Mouse (Mus musculus): ENCODE measurements at regions not wholly inside any gene's neighbourhood (a gene's known extent, or its start where the extent isn't known, plus 50 kb on each side); places are given as distances from the start of the nearest gene placed in this dataset.

DNA sequence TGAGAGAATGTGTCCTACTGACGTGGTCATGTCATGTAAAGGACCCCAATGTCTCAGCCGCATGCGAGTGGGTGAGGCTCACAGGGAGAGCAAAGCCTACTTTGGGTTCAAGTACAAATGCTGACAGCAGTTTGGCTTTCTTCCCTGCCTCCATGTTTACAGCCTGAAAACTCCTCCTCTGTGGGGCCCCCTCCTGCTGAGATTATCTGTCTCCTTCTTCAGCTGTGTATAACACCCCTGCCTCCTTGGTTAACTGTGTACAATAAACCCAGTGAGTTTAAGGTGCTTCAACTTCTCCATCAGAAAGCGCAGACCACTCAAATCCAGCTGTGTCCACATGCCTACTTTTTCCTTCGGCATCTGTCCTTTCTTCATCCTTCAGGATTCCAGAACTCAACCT lies 130.3 kb downstream of the Tex36 start:
- H3K9me3 ChIP-seq (ENCODE audit: low read length) = no peaks in the 10 kb centered on the region
- H3K4me2 ChIP-seq (replicated peaks; ENCODE audit: low read depth, low read length) = no peak overlapping the region
- no peak for DNase-seq (ENCODE audit: low spot score)
- no peak overlapping the region for H3K4me3 ChIP-seq (ENCODE audit: low read depth, low read length)
- no peaks in the 10 kb centered on the region for H3K27me3 ChIP-seq (replicated peaks; ENCODE audit: insufficient read depth, low read length)
- H3K27ac ChIP-seq (ENCODE audit: low read length) = no peak overlapping the region
- ATAC-seq = no peak
- TF ChIP-seq EP300 (IDR thresholded peaks at IDR 0.05) (no peak), CTCF (IDR thresholded peaks at IDR 0.05) (no peak)
- H3K36me3 ChIP-seq (ENCODE audit: insufficient read depth, low read length) = no peaks in the 10 kb centered on the region
- WGBS = 73% methylated on average over 5 of the region's 5 CpGs
- no peaks in the 10 kb centered on the region for H3K4me1 ChIP-seq (ENCODE audit: insufficient read depth, low read depth, low read length)
- no peak overlapping the region for H3K9ac ChIP-seq (replicated peaks; ENCODE audit: low read depth)

DNA sequence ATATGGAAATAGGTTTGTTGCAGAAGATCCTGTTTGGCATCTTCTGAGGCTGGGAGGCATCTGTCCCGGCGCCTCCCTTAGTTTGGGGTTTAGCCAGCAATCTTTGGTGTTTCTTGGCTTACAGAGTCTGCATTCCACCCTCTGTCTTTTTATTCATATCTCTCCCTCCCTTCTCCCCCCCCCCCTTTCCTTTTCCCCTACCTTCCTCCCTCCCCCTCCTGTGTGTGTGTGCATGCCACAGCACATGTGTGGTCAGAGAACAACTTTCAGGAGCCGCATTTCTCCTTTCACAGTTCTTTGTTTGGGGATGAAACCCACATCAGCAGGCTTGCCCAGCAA lies 131.4 kb downstream of the Tex36 start:
- no peak overlapping the region for H3K4me2 ChIP-seq (replicated peaks; ENCODE audit: low read depth, low read length)
- TF ChIP-seq CTCF (IDR thresholded peaks at IDR 0.05) (no peak), EP300 (IDR thresholded peaks at IDR 0.05) (no peak)
- H3K27me3 ChIP-seq (replicated peaks; ENCODE audit: insufficient read depth, low read length) = no peaks in the 10 kb centered on the region
- H3K9me3 ChIP-seq (ENCODE audit: low read length) = no peaks in the 10 kb centered on the region
- no peaks in the 10 kb centered on the region for H3K4me1 ChIP-seq (ENCODE audit: insufficient read depth, low read depth, low read length)
- no peak overlapping the region for H3K9ac ChIP-seq (replicated peaks; ENCODE audit: low read depth)
- 47% methylated on average over 3 of the region's 3 CpGs for WGBS
- no peak overlapping the region for H3K4me3 ChIP-seq (ENCODE audit: low read depth, low read length)
- no peak overlapping the region for H3K27ac ChIP-seq (ENCODE audit: low read length)
- peak; percentile 17; the same call in 1 of the 2 replicates for ATAC-seq
- DNase-seq (ENCODE audit: low spot score) = no peak
- no peaks in the 10 kb centered on the region for H3K36me3 ChIP-seq (ENCODE audit: insufficient read depth, low read length)

DNA sequence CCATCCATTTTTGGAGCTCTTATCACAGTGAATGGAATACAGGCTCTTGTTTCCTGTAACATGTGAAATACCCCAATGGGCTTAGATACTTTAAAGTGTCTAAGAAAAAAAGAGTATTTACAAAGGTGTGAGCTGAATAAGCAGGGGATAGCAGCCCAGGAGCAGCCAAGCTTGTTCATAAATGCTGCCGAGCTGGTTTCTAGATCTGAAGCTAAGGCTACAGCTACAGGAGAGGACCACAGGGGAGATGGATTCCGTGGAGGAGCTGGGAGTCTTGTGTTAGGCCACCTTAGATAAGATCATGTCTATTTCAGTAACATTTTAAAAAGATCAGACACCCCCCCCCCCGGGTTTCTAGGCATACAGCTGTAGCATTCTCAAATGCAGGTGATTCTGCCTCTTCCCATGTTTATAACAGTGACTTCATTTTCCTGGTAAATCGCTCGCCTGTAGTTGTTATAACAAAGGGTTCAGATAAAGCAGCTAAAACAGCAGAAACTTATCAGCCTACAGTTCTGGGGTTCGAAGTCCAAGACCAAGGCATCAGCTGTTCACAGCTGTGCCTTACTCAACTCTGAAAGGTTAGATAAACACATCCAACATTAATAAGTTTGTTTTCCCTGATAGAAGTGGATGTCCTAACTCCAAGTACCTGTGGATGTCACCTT lies 131.9 kb downstream of the Tex36 start:
- H3K36me3 ChIP-seq (ENCODE audit: insufficient read depth, low read length) = no peaks in the 10 kb centered on the region
- H3K4me1 ChIP-seq (ENCODE audit: insufficient read depth, low read depth, low read length) = no peaks in the 10 kb centered on the region
- H3K4me2 ChIP-seq (replicated peaks; ENCODE audit: low read depth, low read length) = no peak overlapping the region
- H3K27me3 ChIP-seq (replicated peaks; ENCODE audit: insufficient read depth, low read length) = no peaks in the 10 kb centered on the region
- no peak overlapping the region for H3K9ac ChIP-seq (replicated peaks; ENCODE audit: low read depth)
- no peak overlapping the region for H3K27ac ChIP-seq (ENCODE audit: low read length)
- DNase-seq (ENCODE audit: low spot score) = peak; percentile 11
- WGBS = 31% methylated on average over 6 of the region's 6 CpGs
- no peak for TF ChIP-seq EP300 (IDR thresholded peaks at IDR 0.05)
- no peak for TF ChIP-seq CTCF (IDR thresholded peaks at IDR 0.05)
- H3K9me3 ChIP-seq (ENCODE audit: low read length) = no peaks in the 10 kb centered on the region
- no peak overlapping the region for H3K4me3 ChIP-seq (ENCODE audit: low read depth, low read length)
- ATAC-seq = peak; percentile 38

DNA sequence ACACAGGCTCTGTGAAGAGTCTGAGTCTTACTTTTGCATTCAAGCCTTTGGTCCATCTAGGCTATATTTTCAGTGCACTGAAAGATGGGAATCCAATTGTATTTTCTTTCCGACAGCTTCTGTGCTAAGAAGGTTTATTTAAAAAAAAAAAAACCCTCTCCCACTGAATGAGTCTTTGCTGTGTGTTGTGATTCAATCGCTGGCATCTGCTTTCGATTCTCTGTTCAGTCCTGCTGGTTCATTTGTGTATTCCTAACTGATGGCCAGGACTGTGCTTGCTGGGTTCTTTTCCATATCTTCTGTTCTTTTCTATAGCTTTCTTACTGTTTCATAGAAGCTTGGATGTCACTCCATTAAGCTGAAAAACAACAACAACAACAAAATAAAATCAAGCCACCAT lies 132.9 kb downstream of the Tex36 start:
- Histone ChIP-seq H3K4me3 (ENCODE audit: low read depth, low read length) (no peak overlapping the region), H3K4me1 (ENCODE audit: insufficient read depth, low read depth, low read length) (no peaks in the 10 kb centered on the region), H3K27me3 (replicated peaks; ENCODE audit: insufficient read depth, low read length) (no peaks in the 10 kb centered on the region), H3K9me3 (ENCODE audit: low read length) (no peaks in the 10 kb centered on the region), H3K36me3 (ENCODE audit: insufficient read depth, low read length) (no peaks in the 10 kb centered on the region), H3K27ac (ENCODE audit: low read length) (no peak overlapping the region), H3K4me2 (replicated peaks; ENCODE audit: low read depth, low read length) (no peak overlapping the region), H3K9ac (replicated peaks; ENCODE audit: low read depth) (no peak overlapping the region)
- ATAC-seq (no peak), DNase-seq (ENCODE audit: low spot score) (no peak)
- TF ChIP-seq CTCF (IDR thresholded peaks at IDR 0.05) (no peak), EP300 (IDR thresholded peaks at IDR 0.05) (no peak)
- 57% methylated on average over 3 of the region's 3 CpGs for WGBS

DNA sequence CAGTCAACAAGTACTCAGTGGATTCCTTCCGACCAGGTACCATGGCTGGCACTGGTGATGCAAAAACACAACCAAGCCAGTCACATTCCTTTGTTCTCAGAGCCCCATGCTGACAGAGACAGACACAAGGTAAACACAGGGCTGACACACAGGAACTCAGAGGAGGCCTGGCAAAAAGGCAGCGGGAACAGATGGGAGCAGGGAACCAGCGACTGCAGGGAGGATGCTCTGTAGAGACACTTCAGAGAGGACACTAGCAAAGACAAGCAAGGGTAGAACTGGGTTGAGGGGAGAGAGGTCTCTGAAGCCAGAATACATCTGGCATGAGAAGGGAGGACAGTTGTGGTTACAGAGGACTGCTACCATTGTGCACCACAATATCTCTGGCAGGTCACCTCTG lies 133.6 kb downstream of the Tex36 start:
- no peak for DNase-seq (ENCODE audit: low spot score)
- H3K36me3 ChIP-seq (ENCODE audit: insufficient read depth, low read length) = no peaks in the 10 kb centered on the region
- ATAC-seq = no peak
- no peak overlapping the region for H3K27ac ChIP-seq (ENCODE audit: low read length)
- no peak overlapping the region for H3K4me2 ChIP-seq (replicated peaks; ENCODE audit: low read depth, low read length)
- H3K4me3 ChIP-seq (ENCODE audit: low read depth, low read length) = no peak overlapping the region
- TF ChIP-seq EP300 (IDR thresholded peaks at IDR 0.05) (no peak), CTCF (IDR thresholded peaks at IDR 0.05) (no peak)
- WGBS = 28% methylated on average over 3 of the region's 3 CpGs
- no peak overlapping the region for H3K9ac ChIP-seq (replicated peaks; ENCODE audit: low read depth)
- H3K9me3 ChIP-seq (ENCODE audit: low read length) = no peaks in the 10 kb centered on the region
- H3K27me3 ChIP-seq (replicated peaks; ENCODE audit: insufficient read depth, low read length) = no peaks in the 10 kb centered on the region
- H3K4me1 ChIP-seq (ENCODE audit: insufficient read depth, low read depth, low read length) = no peaks in the 10 kb centered on the region

DNA sequence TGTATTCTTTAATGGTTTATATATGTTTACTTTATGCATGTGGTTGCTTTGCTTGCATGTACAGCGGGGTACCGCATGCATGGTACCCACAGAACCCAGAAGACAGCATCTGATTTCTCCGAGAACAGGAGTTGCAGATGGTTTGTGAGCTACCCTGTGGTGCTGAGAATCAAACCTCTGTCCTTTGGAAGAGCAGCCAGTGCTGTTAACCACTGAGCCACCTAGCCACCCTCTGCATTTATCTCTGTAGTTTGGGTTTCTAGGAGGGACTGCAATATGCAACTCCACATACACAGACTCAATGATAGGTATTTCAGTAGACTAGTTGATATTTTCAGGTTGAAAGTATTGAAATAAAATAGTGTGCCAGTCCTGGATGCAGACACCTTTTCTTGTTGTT lies 134.4 kb downstream of the Tex36 start:
- H3K4me3 ChIP-seq (ENCODE audit: low read depth, low read length) = no peak overlapping the region
- H3K9ac ChIP-seq (replicated peaks; ENCODE audit: low read depth) = no peak overlapping the region
- no peak overlapping the region for H3K4me2 ChIP-seq (replicated peaks; ENCODE audit: low read depth, low read length)
- H3K9me3 ChIP-seq (ENCODE audit: low read length) = no peaks in the 10 kb centered on the region
- no peak overlapping the region for H3K27ac ChIP-seq (ENCODE audit: low read length)
- TF ChIP-seq EP300 (IDR thresholded peaks at IDR 0.05) (no peak), CTCF (IDR thresholded peaks at IDR 0.05) (no peak)
- H3K4me1 ChIP-seq (ENCODE audit: insufficient read depth, low read depth, low read length) = no peaks in the 10 kb centered on the region
- H3K36me3 ChIP-seq (ENCODE audit: insufficient read depth, low read length) = no peaks in the 10 kb centered on the region
- no peak for ATAC-seq
- no peak for DNase-seq (ENCODE audit: low spot score)
- WGBS = 93% methylated on average over 3 of the region's 3 CpGs
- no peaks in the 10 kb centered on the region for H3K27me3 ChIP-seq (replicated peaks; ENCODE audit: insufficient read depth, low read length)

DNA sequence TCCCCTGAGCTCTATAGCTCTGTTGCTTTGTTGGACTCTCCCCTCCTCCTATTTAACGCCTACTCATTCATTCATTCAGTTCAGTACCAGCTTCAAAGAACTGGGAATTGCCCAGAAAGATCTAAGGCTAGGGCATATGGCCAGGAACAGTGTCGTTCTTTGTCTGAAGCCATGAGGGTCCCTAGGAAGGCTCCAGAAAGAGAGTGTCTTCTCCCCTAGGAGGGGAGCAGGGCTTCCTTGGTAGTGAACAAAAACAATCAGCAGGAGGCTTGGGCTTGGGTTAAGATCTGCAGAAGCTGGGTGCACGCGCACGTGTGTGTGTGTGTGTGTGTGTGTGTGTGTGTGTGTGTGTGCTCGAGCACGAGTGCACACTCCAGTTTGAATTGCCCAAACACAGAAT lies 142.7 kb downstream of the Tex36 start:
- H3K9me3 ChIP-seq (ENCODE audit: low read length) = no peaks in the 10 kb centered on the region
- WGBS = 76% methylated on average over 7 of the region's 7 CpGs
- TF ChIP-seq EP300 (IDR thresholded peaks at IDR 0.05) = no peak
- TF ChIP-seq CTCF (IDR thresholded peaks at IDR 0.05) = no peak
- H3K9ac ChIP-seq (replicated peaks; ENCODE audit: low read depth) = no peak overlapping the region
- H3K4me2 ChIP-seq (replicated peaks; ENCODE audit: low read depth, low read length) = no peak overlapping the region
- ATAC-seq (no peak), DNase-seq (ENCODE audit: low spot score) (no peak)
- no peak overlapping the region for H3K4me3 ChIP-seq (ENCODE audit: low read depth, low read length)
- no peak overlapping the region for H3K27ac ChIP-seq (ENCODE audit: low read length)
- H3K27me3 ChIP-seq (replicated peaks; ENCODE audit: insufficient read depth, low read length) = no peaks in the 10 kb centered on the region
- no peaks in the 10 kb centered on the region for H3K36me3 ChIP-seq (ENCODE audit: insufficient read depth, low read length)
- no peaks in the 10 kb centered on the region for H3K4me1 ChIP-seq (ENCODE audit: insufficient read depth, low read depth, low read length)
